Mouse (Mus musculus) activated CD4-positive, CD25-positive, alpha-beta regulatory T cell (primary cell): Measurements from ENCODE around the gene Prim1. TPM values are rescaled to one million over a fixed set of nuclear protein-coding genes. Genes with fewer than 3 reads are reported as not detected.

Experiments used
- polyA plus RNA-seq, 2 experiments: library from polyadenylated mRNA; unstranded; fragments of 100-300 nt; shearing (Covaris generic); gene quantifications; one replicate each; pipeline ENCODE4 v1.2.1; 2017

Gene Prim1
- 10 to 100 TPM; 22.4 to 26.6 TPM for polyA plus RNA-seq

DNA sequence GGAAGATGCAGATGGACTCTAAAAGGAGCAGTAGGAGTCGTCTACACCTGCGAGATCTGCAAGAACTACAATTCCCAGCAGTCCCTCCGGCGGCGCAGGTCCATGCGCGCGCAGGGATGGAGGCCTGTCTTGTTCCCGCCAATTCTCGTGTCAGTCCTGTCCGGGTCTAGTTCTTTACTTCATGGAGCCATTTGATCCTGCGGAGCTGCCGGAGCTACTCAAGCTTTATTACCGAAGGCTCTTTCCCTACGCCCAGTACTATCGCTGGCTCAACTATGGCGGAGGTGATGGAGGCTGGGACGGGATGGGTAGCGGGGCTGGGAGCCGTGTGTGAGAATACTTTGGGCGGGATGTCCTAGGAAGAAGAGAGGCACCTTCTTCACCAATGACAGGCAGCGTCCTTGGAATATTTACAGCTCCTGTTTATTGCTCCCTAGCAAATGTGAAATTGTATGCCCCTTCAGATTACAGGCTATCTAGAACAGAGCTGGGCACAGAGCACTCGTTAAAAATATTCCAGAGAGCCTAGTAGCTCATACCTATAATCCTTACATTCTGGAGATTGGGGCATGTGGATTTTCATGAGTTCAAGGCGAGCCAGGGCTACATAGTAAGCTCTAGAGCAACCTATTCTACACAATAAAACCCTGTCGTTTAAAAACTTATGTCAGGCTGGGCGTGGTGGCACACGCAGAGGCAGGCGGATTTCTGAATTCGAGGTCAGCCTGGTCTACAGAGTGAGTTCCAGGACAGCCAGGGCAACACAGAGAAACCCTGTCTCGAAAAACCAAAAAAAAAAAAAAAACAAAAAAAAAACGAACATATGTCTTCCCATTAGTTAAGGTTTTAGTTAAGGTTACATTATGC lies at the start of gene Prim1:
Gene Prim1 (plus strand): TSS at position 101 of the 867 bp plus-strand sequence.

DNA sequence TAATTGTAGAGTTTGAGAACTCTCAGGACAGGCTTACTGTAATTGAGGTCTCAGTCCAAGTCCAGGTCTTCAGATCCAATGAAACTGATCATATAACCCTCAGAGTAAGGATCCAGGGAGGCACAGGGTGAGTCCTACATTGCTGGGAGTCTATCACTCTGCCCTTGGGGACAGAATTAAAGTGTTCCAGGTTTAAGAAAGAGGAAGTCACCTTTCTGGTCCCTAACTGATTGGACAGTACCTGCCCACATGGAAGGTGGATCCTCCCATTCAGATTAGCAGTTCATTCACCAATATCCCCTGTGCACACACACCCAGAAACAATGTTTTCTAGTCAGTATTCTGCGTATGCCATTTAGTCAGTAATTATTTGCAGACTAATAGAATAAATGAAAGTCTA lies 7.5 kb upstream of the Prim1 start, which contains the start of gene Hsd17b6:
Gene Hsd17b6 (minus strand): TSS at position 166 of the 400 bp plus-strand sequence.

DNA sequence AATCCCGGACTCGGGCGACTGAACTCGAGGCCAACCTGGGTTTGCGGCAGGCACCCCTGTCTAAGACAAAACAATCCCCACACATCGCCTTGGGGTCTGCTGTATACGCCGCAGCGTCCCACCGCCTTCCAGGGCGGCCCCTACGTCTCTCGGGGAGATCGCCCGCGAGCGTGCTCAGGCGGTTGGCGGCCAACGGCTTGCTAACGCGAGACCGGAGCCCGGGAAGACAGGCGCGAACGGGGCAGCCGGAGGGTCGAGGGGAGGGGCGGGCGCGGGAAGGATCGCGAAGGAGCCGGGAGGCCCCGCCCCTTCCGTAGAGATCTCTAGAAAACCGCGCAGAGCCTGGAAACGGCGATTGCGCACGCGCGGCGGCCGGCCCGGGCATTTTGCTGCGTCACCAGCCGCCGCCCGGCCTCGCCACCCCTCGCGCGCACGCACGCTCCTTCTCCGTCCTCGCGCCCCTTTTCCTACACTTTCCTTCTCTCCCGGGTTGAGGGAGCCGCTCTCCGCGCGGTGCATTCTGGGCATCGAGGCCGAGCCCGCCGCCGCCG lies 43.7 kb downstream of the Prim1 start, which contains the start of gene Ptges3:
Gene Ptges3 (plus strand): TSS at position 354 of the 551 bp plus-strand sequence.

Other genes with a start within 250 kb of the Prim1 start
- under 1 TPM in 1 of 2 experiments, not detected in 1; 0.52 TPM for gene Rdh9, start 238.8 kb upstream of the Prim1 start, polyA plus RNA-seq
- under 1 TPM in 1 of 2 experiments, not detected in 1; 0.32 TPM for gene Rdh16, start 214.0 kb upstream of the Prim1 start, polyA plus RNA-seq
- gene Rdh19, start 165.2 kb upstream of the Prim1 start, polyA plus RNA-seq: not detected
- not detected for gene Rdh16f2, start 148.7 kb upstream of the Prim1 start, polyA plus RNA-seq
- under 1 TPM in 1 of 2 experiments, not detected in 1; 0.29 TPM for gene Rdh7, start 126.4 kb upstream of the Prim1 start, polyA plus RNA-seq
- gene Sdr9c7, start 116.7 kb upstream of the Prim1 start, polyA plus RNA-seq: not detected
- under 1 TPM in 1 of 2 experiments, not detected in 1; 0.42 TPM for gene Hsd17b6, start 7.6 kb upstream of the Prim1 start, polyA plus RNA-seq
- gene Naca, start 20.4 kb downstream of the Prim1 start, polyA plus RNA-seq: 100 to 1,000 TPM; 601 to 712 TPM
- gene Ptges3, start 43.8 kb downstream of the Prim1 start, polyA plus RNA-seq: 10 to 100 TPM; 92.6 to 99.4 TPM
- 1,000 to 10,000 TPM; 1,203 to 1,225 TPM for gene Atp5b, start 68.1 kb downstream of the Prim1 start, polyA plus RNA-seq
- 10 to 100 TPM; 52.9 to 72.5 TPM for gene Baz2a, start 76.4 kb downstream of the Prim1 start, polyA plus RNA-seq
- gene Rbms2, start 165.1 kb downstream of the Prim1 start, polyA plus RNA-seq: 10 to 100 TPM; 21.7 to 29.0 TPM
- gene Gls2, start 179.3 kb downstream of the Prim1 start, polyA plus RNA-seq: under 1 TPM; 0.18 to 0.33 TPM
- gene Spryd4, start 196.6 kb downstream of the Prim1 start, polyA plus RNA-seq: 10 to 100 TPM; 11.3 to 17.9 TPM
- gene Mip, start 210.7 kb downstream of the Prim1 start, polyA plus RNA-seq: not detected
- gene Timeless, start 216.9 kb downstream of the Prim1 start, polyA plus RNA-seq: 10 to 100 TPM; 17.0 to 20.1 TPM
- under 1 TPM in 1 of 2 experiments, not detected in 1; 0.14 TPM for gene Apon, start 238.9 kb downstream of the Prim1 start, polyA plus RNA-seq